Mouse (Mus musculus) testis, adult 2 months (tissue): ENCODE data around the gene Efna2.

Experiments
- CTCF ChIP-seq: fragments of 200-500 bp; IDR thresholded peaks from 2 replicates; pipeline ENCODE4 v1.5.1; 2012; ENCODE audit warnings: low read depth, mild to moderate bottlenecking, inconsistent platforms, low read length, moderate library complexity; ENCODE audit not compliant: control insufficient read depth, insufficient read depth, insufficient replicate concordance
- POLR2A ChIP-seq: fragments of 200-500 bp; IDR thresholded peaks from 2 replicates; pipeline ENCODE4 v1.6.1; 2012; ENCODE audit warnings: low read depth, mild to moderate bottlenecking, inconsistent platforms, low read length, moderate library complexity; ENCODE audit not compliant: control insufficient read depth

GRCm38 (mm10) chr10:80136952-80137625, 42.2 kb upstream of the Efna2 start:
- TF ChIP-seq CTCF (no peak), POLR2A (no peak)
